Mouse (Mus musculus) liver, embryonic 12.5 days (tissue): ENCODE measurements around the gene 4933424G06Rik. TPM values are rescaled to one million over a fixed set of nuclear protein-coding genes. Genes with fewer than 3 reads are reported as not detected.
"Not testable (repeated sequence)": the region's sequence is repeated elsewhere in the genome, so short reads cannot be mapped to it uniquely, and the experiment has no call there.

ENCODE experiments used
- ATAC-seq: fragments of 200-750 bp; cut with Nextera tagmentation; 2 replicates; pipeline ENCODE4 v1.8.0; 2017; ENCODE audit warnings: moderate number of reproducible peaks, mild to moderate bottlenecking, moderate library complexity
- H3K27ac ChIP-seq: fragments of 300-500 bp; sonication (generic); 2 replicates; pipeline ENCODE4 v1.5.1; 2016; ENCODE audit warnings: mild to moderate bottlenecking
- H3K27me3 ChIP-seq: fragments of 300-500 bp; sonication (generic); replicated peaks from 2 replicates; pipeline ENCODE4 v1.6.1; 2016; ENCODE audit warnings: mild to moderate bottlenecking, moderate library complexity
- H3K36me3 ChIP-seq: fragments of 300-500 bp; sonication (generic); 2 replicates; pipeline ENCODE4 v1.6.1; 2016; ENCODE audit warnings: mild to moderate bottlenecking, moderate library complexity
- H3K4me1 ChIP-seq: fragments of 300-500 bp; sonication (generic); 2 replicates; pipeline ENCODE4 v1.6.1; 2016
- H3K4me2 ChIP-seq: fragments of 300-500 bp; sonication (generic); 2 replicates; pipeline ENCODE4 v1.6.1; 2016; ENCODE audit warnings: mild to moderate bottlenecking, moderate library complexity
- H3K4me3 ChIP-seq: fragments of 300-500 bp; sonication (generic); 2 replicates; pipeline ENCODE4 v1.5.1; 2016; ENCODE audit warnings: mild to moderate bottlenecking, moderate library complexity
- H3K9ac ChIP-seq: fragments of 300-500 bp; sonication (generic); 2 replicates; pipeline ENCODE4 v1.6.1; 2016; ENCODE audit warnings: mild to moderate bottlenecking, moderate library complexity
- H3K9me3 ChIP-seq: fragments of 300-500 bp; sonication (generic); replicated peaks from 2 replicates; pipeline ENCODE4 v1.6.1; 2016; ENCODE audit warnings: mild to moderate bottlenecking, moderate library complexity
- WGBS: fragments of 180-500 bp; shearing (Covaris S2); methylation state at CpG from one replicate; pipeline ENCODE4 v1.1.7; 2016; ENCODE audit not compliant: insufficient replicate concordance; 5-methylcytosine and 5-hydroxymethylcytosine counted together
- polyA plus RNA-seq: library from polyadenylated mRNA; unstranded; fragments of >200 nt; fragmentation: Nextera tagmentation; extraction: Ambion mirVana; gene quantifications from 2 replicates; pipeline ENCODE4 v1.2.1, GENCODE M21; 2016

4933424G06Rik gene
- polyA plus RNA-seq = 0.11 TPM in 1 of 2 replicates, not detected in the other

- peak; percentile 96 for ATAC-seq
- Histone ChIP-seq H3K9ac (peak within 1 kb of the TSS; percentile 96), H3K4me3 (peak within 1 kb of the TSS; percentile 99), H3K9me3 (0 out of 2 replicates have a peak, but pooled peaks cover 4% of the 10 kb centered on the region), H3K4me1 (peaks cover 31% of the 10 kb centered on the region), H3K36me3 (peaks cover 31% of the 10 kb centered on the region), H3K27me3 (no peaks in the 10 kb centered on the region), H3K4me2 (peak within 1 kb of the TSS; percentile 91), H3K27ac (peak within 1 kb of the TSS; percentile 85)
- under 1% methylated on average over 29 of the region's 29 CpGs for WGBS
Observed at GRCm38 (mm10) chr1:36709854-36710280, at the start of gene 4933424G06Rik. Gene 4933424G06Rik (plus strand): TSS chr1:36710149.

GRCm38 (mm10) chr1:36664457-36664856 lies 45.5 kb upstream of the 4933424G06Rik start:
- no peaks in the 10 kb centered on the region for H3K36me3 ChIP-seq

GRCm38 (mm10) chr1:36665165-36665723 lies 44.7 kb upstream of the 4933424G06Rik start:
- no peak overlapping the region for H3K4me3 ChIP-seq
- 78% methylated on average over 11 of the region's 11 CpGs for WGBS
- H3K9ac ChIP-seq = no peak overlapping the region
- H3K27ac ChIP-seq = no peak overlapping the region
- no peak for ATAC-seq
- peaks cover 32% of the 10 kb centered on the region for H3K4me1 ChIP-seq
- no peaks in the 10 kb centered on the region for H3K9me3 ChIP-seq
- H3K4me2 ChIP-seq = no peak overlapping the region
- H3K27me3 ChIP-seq = no peaks in the 10 kb centered on the region
- no peaks in the 10 kb centered on the region for H3K36me3 ChIP-seq

More at GRCm38 (mm10) chr1:36664457-36664856, 45.5 kb upstream of the 4933424G06Rik start:
- ATAC-seq = peak; percentile 63
- Histone ChIP-seq H3K9ac (no peak overlapping the region), H3K4me2 (no peak overlapping the region; the same call in 1 of the 2 replicates), H3K27me3 (no peaks in the 10 kb centered on the region), H3K9me3 (no peaks in the 10 kb centered on the region), H3K4me1 (peaks cover 24% of the 10 kb centered on the region), H3K4me3 (no peak overlapping the region), H3K27ac (no peak overlapping the region)
- WGBS = 27% methylated on average over 4 of the region's 4 CpGs

GRCm38 (mm10) chr1:36665934-36666333 lies 44.0 kb upstream of the 4933424G06Rik start:
- H3K4me3 ChIP-seq = no peak overlapping the region
- H3K4me2 ChIP-seq = no peak overlapping the region
- no peak overlapping the region for H3K27ac ChIP-seq
- H3K9me3 ChIP-seq = no peaks in the 10 kb centered on the region
- H3K27me3 ChIP-seq = no peaks in the 10 kb centered on the region
- H3K36me3 ChIP-seq = no peaks in the 10 kb centered on the region
- no peak for ATAC-seq
- no peak overlapping the region for H3K9ac ChIP-seq
- peaks cover 39% of the 10 kb centered on the region for H3K4me1 ChIP-seq
- 69% methylated on average over 4 of the region's 4 CpGs for WGBS

GRCm38 (mm10) chr1:36668007-36668406 lies 41.9 kb upstream of the 4933424G06Rik start:
- H3K4me2 ChIP-seq, H3K27me3 ChIP-seq, ATAC-seq, H3K27ac ChIP-seq, H3K4me3 ChIP-seq, H3K36me3 ChIP-seq, H3K9ac ChIP-seq, H3K9me3 ChIP-seq: not testable (repeated sequence)
- WGBS = 71% methylated on average over 4 of the region's 4 CpGs
- peaks cover 53% of the 10 kb centered on the region for H3K4me1 ChIP-seq

GRCm38 (mm10) chr1:36670256-36670655 lies 39.7 kb upstream of the 4933424G06Rik start:
- 16% methylated on average over 4 of the region's 4 CpGs for WGBS
- Histone ChIP-seq H3K27ac (0 out of 2 replicates have a peak overlapping the region, but pooled peaks have one; percentile 36), H3K9me3 (no peaks in the 10 kb centered on the region), H3K9ac (no peak overlapping the region), H3K27me3 (no peaks in the 10 kb centered on the region), H3K4me1 (peaks cover 46% of the 10 kb centered on the region), H3K36me3 (no peaks in the 10 kb centered on the region), H3K4me2 (peak overlapping the region; percentile 16), H3K4me3 (no peak overlapping the region)
- ATAC-seq = peak; percentile 90

GRCm38 (mm10) chr1:36671260-36671659 lies 38.7 kb upstream of the 4933424G06Rik start:
- Histone ChIP-seq H3K27me3 (no peaks in the 10 kb centered on the region), H3K27ac (no peak overlapping the region), H3K4me1 (peaks cover 42% of the 10 kb centered on the region), H3K9me3 (no peaks in the 10 kb centered on the region), H3K9ac (no peak overlapping the region), H3K36me3 (no peaks in the 10 kb centered on the region), H3K4me3 (no peak overlapping the region), H3K4me2 (peak overlapping the region; percentile 38)
- 50% methylated on average over 10 of the region's 10 CpGs for WGBS
- peak; percentile 73 for ATAC-seq

GRCm38 (mm10) chr1:36672648-36673350 lies 37.1 kb upstream of the 4933424G06Rik start:
- H3K27ac ChIP-seq = no peak overlapping the region
- H3K27me3 ChIP-seq = no peaks in the 10 kb centered on the region
- H3K9ac ChIP-seq = no peak overlapping the region
- H3K36me3 ChIP-seq = no peaks in the 10 kb centered on the region
- H3K4me2 ChIP-seq = no peak overlapping the region
- no peak overlapping the region for H3K4me3 ChIP-seq
- no peaks in the 10 kb centered on the region for H3K9me3 ChIP-seq
- 74% methylated on average over 16 of the region's 16 CpGs for WGBS
- peaks cover 42% of the 10 kb centered on the region for H3K4me1 ChIP-seq
- ATAC-seq = no peak

- H3K4me3 ChIP-seq = no peak overlapping the region
- no peaks in the 10 kb centered on the region for H3K36me3 ChIP-seq
- no peaks in the 10 kb centered on the region for H3K27me3 ChIP-seq
- ATAC-seq = no peak
- H3K9ac ChIP-seq = no peak overlapping the region
- H3K9me3 ChIP-seq = no peaks in the 10 kb centered on the region
- WGBS = 54% methylated on average over 3 of the region's 3 CpGs
- H3K4me1 ChIP-seq = peaks cover 30% of the 10 kb centered on the region
- no peak overlapping the region for H3K4me2 ChIP-seq
- H3K27ac ChIP-seq = no peak overlapping the region
Observed at GRCm38 (mm10) chr1:36674936-36675335, 35.0 kb upstream of the 4933424G06Rik start.

GRCm38 (mm10) chr1:36680893-36681292 lies 29.1 kb upstream of the 4933424G06Rik start:
- no peak for ATAC-seq
- Histone ChIP-seq H3K27ac (no peak overlapping the region), H3K4me1 (no peaks in the 10 kb centered on the region), H3K9me3 (no peaks in the 10 kb centered on the region), H3K27me3 (no peaks in the 10 kb centered on the region), H3K9ac (no peak overlapping the region), H3K4me2 (no peak overlapping the region), H3K4me3 (no peak overlapping the region), H3K36me3 (no peaks in the 10 kb centered on the region)
- 76% methylated on average over 7 of the region's 7 CpGs for WGBS

GRCm38 (mm10) chr1:36682620-36683355 lies 27.2 kb upstream of the 4933424G06Rik start, which contains the start of gene Fam178b:
Gene Fam178b (minus strand): TSS chr1:36683183.
- Histone ChIP-seq H3K27ac (no peak within 1 kb of the TSS), H3K9me3 (no peaks in the 10 kb centered on the region), H3K27me3 (no peaks in the 10 kb centered on the region), H3K9ac (no peak within 1 kb of the TSS), H3K4me3 (no peak within 1 kb of the TSS), H3K36me3 (no peaks in the 10 kb centered on the region), H3K4me1 (no peaks in the 10 kb centered on the region), H3K4me2 (no peak within 1 kb of the TSS)
- 83% methylated on average over 39 of the region's 39 CpGs for WGBS
- no peak for ATAC-seq
